Mouse (Mus musculus) embryonic facial prominence, embryonic 15.5 days (tissue): Measurements from ENCODE around the gene Crebrf. TPM values are rescaled to one million over a fixed set of nuclear protein-coding genes. Genes with fewer than 3 reads are reported as not detected.

ENCODE experiments used
- ATAC-seq: fragments of 200-750 bp; cut with Nextera tagmentation; 2 replicates; pipeline ENCODE4 v1.8.0; 2017; ENCODE audit warnings: low read depth, moderate TSS enrichment; ENCODE audit not compliant: insufficient number of reproducible peaks, low FRiP score, low TSS enrichment
- H3K27ac ChIP-seq: fragments of 300-500 bp; sonication (generic); replicated peaks from 2 replicates; pipeline ENCODE4 v1.5.1; 2015; ENCODE audit warnings: mild to moderate bottlenecking, inconsistent platforms
- H3K27me3 ChIP-seq: fragments of 300-500 bp; sonication (generic); 2 replicates; pipeline ENCODE4 v1.6.1; 2015; ENCODE audit warnings: inconsistent platforms
- H3K36me3 ChIP-seq: fragments of 300-500 bp; sonication (generic); 2 replicates; pipeline ENCODE4 v1.6.1; 2015; ENCODE audit warnings: mild to moderate bottlenecking, inconsistent platforms
- H3K4me1 ChIP-seq: fragments of 300-500 bp; sonication (generic); 2 replicates; pipeline ENCODE4 v1.6.1; 2015; ENCODE audit warnings: inconsistent platforms
- H3K4me2 ChIP-seq: fragments of 300-500 bp; sonication (generic); replicated peaks from 2 replicates; pipeline ENCODE4 v1.6.1; 2015; ENCODE audit warnings: mild to moderate bottlenecking, inconsistent platforms
- H3K4me3 ChIP-seq: fragments of 300-500 bp; sonication (generic); replicated peaks from 2 replicates; pipeline ENCODE4 v1.5.1; 2015; ENCODE audit warnings: mild to moderate bottlenecking, inconsistent platforms
- H3K9ac ChIP-seq: fragments of 300-500 bp; sonication (generic); 2 replicates; pipeline ENCODE4 v1.6.1; 2015; ENCODE audit warnings: inconsistent platforms
- H3K9me3 ChIP-seq: fragments of 300-500 bp; sonication (generic); replicated peaks from 2 replicates; pipeline ENCODE4 v1.6.1; 2016; ENCODE audit warnings: inconsistent platforms
- WGBS: fragments of 180-500 bp; shearing (Covaris S2); methylation state at CpG from one replicate; pipeline ENCODE4 v1.1.7; 2015; 5-methylcytosine and 5-hydroxymethylcytosine counted together
- polyA plus RNA-seq: library from polyadenylated mRNA; unstranded; fragments of >200 nt; fragmentation: Nextera tagmentation; extraction: Ambion mirVana; gene quantifications from 2 replicates; pipeline ENCODE4 v1.2.1, GENCODE M21; 2015

The Crebrf gene
- polyA plus RNA-seq, 1 experiment from 2014 or later = 7.5 TPM

- no peaks in the 10 kb centered on the region for H3K27me3 ChIP-seq
These were observed 8.4 kb upstream of the Crebrf start for GRCm38 (mm10) chr17:26707066-26707465.

GRCm38 (mm10) chr17:26708499-26708898 lies 7.0 kb upstream of the Crebrf start:
- Histone ChIP-seq H3K4me1 (no peaks in the 10 kb centered on the region; the same call in 1 of the 2 replicates), H3K4me2 (no peak overlapping the region), H3K27ac (no peak overlapping the region), H3K9ac (no peak overlapping the region), H3K9me3 (no peaks in the 10 kb centered on the region), H3K27me3 (no peaks in the 10 kb centered on the region), H3K36me3 (no peaks in the 10 kb centered on the region), H3K4me3 (no peak overlapping the region)
- no peak for ATAC-seq

More at GRCm38 (mm10) chr17:26707066-26707465, 8.4 kb upstream of the Crebrf start:
- 70% methylated on average over 7 of the region's 7 CpGs for WGBS
- Histone ChIP-seq H3K36me3 (no peaks in the 10 kb centered on the region), H3K9ac (no peak overlapping the region), H3K9me3 (no peaks in the 10 kb centered on the region), H3K4me3 (no peak overlapping the region), H3K27ac (no peak overlapping the region), H3K4me2 (no peak overlapping the region), H3K4me1 (no peaks in the 10 kb centered on the region; the same call in 1 of the 2 replicates)
- no peak for ATAC-seq

GRCm38 (mm10) chr17:26708993-26709590 lies 6.4 kb upstream of the Crebrf start:
- H3K27me3 ChIP-seq = no peaks in the 10 kb centered on the region
- no peak overlapping the region for H3K27ac ChIP-seq
- H3K4me1 ChIP-seq = no peaks in the 10 kb centered on the region; the same call in 1 of the 2 replicates
- no peak for ATAC-seq
- no peaks in the 10 kb centered on the region for H3K9me3 ChIP-seq
- no peak overlapping the region for H3K9ac ChIP-seq
- H3K36me3 ChIP-seq = no peaks in the 10 kb centered on the region
- no peak overlapping the region for H3K4me2 ChIP-seq
- no peak overlapping the region for H3K4me3 ChIP-seq
- 52% methylated on average over 9 of the region's 9 CpGs for WGBS

GRCm38 (mm10) chr17:26710049-26710448 lies 5.4 kb upstream of the Crebrf start:
- Histone ChIP-seq H3K9ac (no peak overlapping the region), H3K27ac (no peak overlapping the region), H3K4me3 (no peak overlapping the region), H3K27me3 (no peaks in the 10 kb centered on the region), H3K4me2 (no peak overlapping the region), H3K9me3 (no peaks in the 10 kb centered on the region), H3K36me3 (no peaks in the 10 kb centered on the region), H3K4me1 (no peaks in the 10 kb centered on the region; the same call in 1 of the 2 replicates)
- WGBS = 53% methylated on average over 6 of the region's 6 CpGs
- no peak for ATAC-seq

- Histone ChIP-seq H3K27ac (peak overlapping the region; percentile 79), H3K4me1 (no peaks in the 10 kb centered on the region), H3K4me2 (peak overlapping the region; percentile 69), H3K27me3 (no peaks in the 10 kb centered on the region), H3K9me3 (no peaks in the 10 kb centered on the region), H3K4me3 (peak overlapping the region; percentile 96), H3K9ac (peak overlapping the region; percentile 51), H3K36me3 (no peaks in the 10 kb centered on the region)
- ATAC-seq = peak; percentile 97
- WGBS = under 1% methylated on average over 62 of the region's 75 CpGs
These were observed 667 bp downstream of the Crebrf start for GRCm38 (mm10) chr17:26715916-26716717.

- no peak for ATAC-seq
- no peak overlapping the region for H3K27ac ChIP-seq
- no peaks in the 10 kb centered on the region for H3K4me1 ChIP-seq
- no peaks in the 10 kb centered on the region for H3K9me3 ChIP-seq
- H3K9ac ChIP-seq = no peak overlapping the region
- no peaks in the 10 kb centered on the region for H3K27me3 ChIP-seq
- H3K4me2 ChIP-seq = no peak overlapping the region
- 68% methylated on average over 2 of the region's 2 CpGs for WGBS
- H3K4me3 ChIP-seq = no peak overlapping the region
- no peaks in the 10 kb centered on the region for H3K36me3 ChIP-seq
These were observed 2.4 kb downstream of the Crebrf start for GRCm38 (mm10) chr17:26717868-26718267.

- no peak overlapping the region for H3K4me3 ChIP-seq
- no peaks in the 10 kb centered on the region for H3K9me3 ChIP-seq
- H3K27ac ChIP-seq = no peak overlapping the region
- no peaks in the 10 kb centered on the region for H3K4me1 ChIP-seq
- H3K4me2 ChIP-seq = no peak overlapping the region
- H3K36me3 ChIP-seq = no peaks in the 10 kb centered on the region
- H3K9ac ChIP-seq = no peak overlapping the region
- no peak for ATAC-seq
- no peaks in the 10 kb centered on the region for H3K27me3 ChIP-seq
These were observed 4.0 kb downstream of the Crebrf start for GRCm38 (mm10) chr17:26719405-26719804.

- Histone ChIP-seq H3K9ac (no peak overlapping the region), H3K4me2 (no peak overlapping the region), H3K4me3 (no peak overlapping the region), H3K9me3 (no peaks in the 10 kb centered on the region), H3K4me1 (no peaks in the 10 kb centered on the region), H3K36me3 (no peaks in the 10 kb centered on the region), H3K27ac (no peak overlapping the region), H3K27me3 (no peaks in the 10 kb centered on the region)
- 63% methylated on average over 2 of the region's 2 CpGs for WGBS
- ATAC-seq = no peak
These were observed 6.4 kb downstream of the Crebrf start for GRCm38 (mm10) chr17:26721802-26722201.

GRCm38 (mm10) chr17:26724790-26725189 lies 9.3 kb downstream of the Crebrf start:
- no peak overlapping the region for H3K4me3 ChIP-seq
- 56% methylated on average over 1 of the region's 1 CpGs for WGBS
- ATAC-seq = no peak
- H3K4me1 ChIP-seq = no peaks in the 10 kb centered on the region
- H3K36me3 ChIP-seq = no peaks in the 10 kb centered on the region
- no peaks in the 10 kb centered on the region for H3K9me3 ChIP-seq
- H3K4me2 ChIP-seq = no peak overlapping the region
- H3K9ac ChIP-seq = no peak overlapping the region
- no peaks in the 10 kb centered on the region for H3K27me3 ChIP-seq
- no peak overlapping the region for H3K27ac ChIP-seq

GRCm38 (mm10) chr17:26726674-26727073 lies 11.2 kb downstream of the Crebrf start:
- H3K4me1 ChIP-seq = no peaks in the 10 kb centered on the region
- H3K9ac ChIP-seq = no peak overlapping the region
- ATAC-seq = no peak
- no peak overlapping the region for H3K27ac ChIP-seq
- no peaks in the 10 kb centered on the region for H3K36me3 ChIP-seq
- 54% methylated on average over 1 of the region's 1 CpGs for WGBS
- H3K9me3 ChIP-seq = no peaks in the 10 kb centered on the region
- H3K27me3 ChIP-seq = no peaks in the 10 kb centered on the region
- no peak overlapping the region for H3K4me2 ChIP-seq
- H3K4me3 ChIP-seq = no peak overlapping the region

- H3K9me3 ChIP-seq = no peaks in the 10 kb centered on the region
- H3K27ac ChIP-seq = no peak overlapping the region
- no peak overlapping the region for H3K4me3 ChIP-seq
- WGBS = 68% methylated on average over 3 of the region's 3 CpGs
- ATAC-seq = no peak
- no peak overlapping the region for H3K4me2 ChIP-seq
- no peaks in the 10 kb centered on the region for H3K27me3 ChIP-seq
- no peak overlapping the region for H3K9ac ChIP-seq
- H3K4me1 ChIP-seq = no peaks in the 10 kb centered on the region
- H3K36me3 ChIP-seq = no peaks in the 10 kb centered on the region
These were observed 11.8 kb downstream of the Crebrf start for GRCm38 (mm10) chr17:26727110-26727755.
